Mouse (Mus musculus) liver, embryonic 14.5 days (tissue): ENCODE data around the gene Sik3.

Experiments
- CTCF ChIP-seq: IDR thresholded peaks from 2 replicates; pipeline ENCODE4 v1.5.1; 2016; ENCODE audit warnings: antibody characterized with exemption, low read depth, control low read depth
- EP300 ChIP-seq: IDR thresholded peaks from 2 replicates; pipeline ENCODE4 v1.6.1; 2016; ENCODE audit warnings: antibody characterized with exemption, low read depth

DNA sequence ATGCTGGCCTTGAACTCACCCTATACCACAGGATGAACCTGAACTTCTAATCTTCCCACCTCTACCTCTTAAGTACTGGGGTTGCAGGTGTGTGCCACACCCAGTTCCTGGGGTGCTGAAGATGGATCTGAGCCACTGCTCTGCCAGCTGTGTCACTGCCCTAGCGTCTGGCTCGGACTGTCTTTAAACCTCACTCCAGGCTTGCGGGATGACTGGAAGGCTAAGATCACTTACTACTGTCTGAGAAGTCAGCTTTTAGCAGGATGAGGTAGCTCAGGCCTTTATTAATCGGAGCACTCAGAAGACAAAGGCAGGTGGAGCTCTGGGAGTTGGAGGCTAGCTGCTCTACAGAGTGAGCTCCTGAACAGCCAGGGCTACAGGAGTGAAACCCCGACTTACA is 17.6 kb downstream of the Sik3 start:
- TF ChIP-seq CTCF (no peak), EP300 (no peak)
